11 mouse cellular contexts compared by ENCODE assay signal in the genomic region with DNA sequence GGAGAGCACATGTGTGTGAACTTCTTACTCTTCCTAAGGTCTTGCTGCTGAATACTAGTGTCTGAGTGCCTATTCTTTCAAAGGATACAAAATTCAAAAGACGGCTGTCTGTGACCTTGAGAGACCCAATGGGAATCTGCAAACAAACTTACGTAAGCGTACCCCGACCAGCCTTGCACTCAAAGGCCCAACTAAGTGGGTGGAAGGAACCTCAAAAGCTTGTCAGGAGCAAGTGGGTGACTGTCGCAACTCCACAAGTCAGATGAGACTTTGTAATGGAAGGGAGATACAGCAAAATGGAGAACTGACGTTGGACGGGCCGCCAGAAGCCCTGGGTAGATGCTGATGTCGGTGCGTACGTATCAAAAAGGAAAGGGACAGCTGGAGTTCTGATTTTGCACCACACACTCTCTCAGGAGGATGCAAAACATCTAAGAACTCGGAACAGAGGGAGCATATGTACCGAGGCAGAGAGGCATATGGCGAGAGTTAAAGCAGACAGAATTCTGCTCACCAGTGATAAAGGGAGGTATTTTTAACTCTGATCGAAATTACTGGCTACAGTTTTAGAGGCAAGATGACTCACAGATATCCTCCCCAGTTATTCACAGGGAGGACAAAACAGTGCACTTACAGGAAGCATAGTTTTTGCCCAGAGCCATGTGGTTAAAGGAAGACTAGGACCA. TPM values are rescaled to one million over a fixed set of nuclear protein-coding genes. Genes with fewer than 3 reads are reported as not detected.
A peak's percentile ranks its signal among the peaks of the same experiment; 100 is the strongest.
DNase-seq lines count a peak whose midpoint lies in the region; ATAC-seq lines count a peak whose summit lies in the region.
"Had no signal": no experiment of that assay in that cellular context is flagged by ENCODE, and none has a peak within 500 bp of the region (broad histone marks: within the 10 kb centered on the region; RNA-seq: fewer than 3 reads in every experiment).

No protein-coding gene starts in this region.

- peak; percentile 74 for DNase-seq in heart, adult 11 months
- no peak for DNase-seq in heart, adult 9 months (ENCODE audit: low spot score in 2 of 2)
- peak; percentile 85 for DNase-seq in 416B (ENCODE audit: low read depth)
- DNase-seq in frontal cortex, postnatal 14 days (ENCODE audit: low spot score in 2 of 2) = peak; percentile 49 to 53
- peak; percentile 68 to 87 for DNase-seq in left cerebral cortex, adult 9 months (ENCODE audit: low spot score in 2 of 2)
- no peak for DNase-seq in liver
- DNase-seq in gastrocnemius, postnatal 14 days = no peak
- DNase-seq: lung, embryonic 14.5 days had no signal

- no peak for ATAC-seq in monocyte, adult 5-6 weeks (replicated peaks; ENCODE audit: insufficient number of reproducible peaks, low FRiP score, low TSS enrichment, poor library complexity, severe bottlenecking)
- ATAC-seq: midbrain, embryonic 15.5 days; Patski had no signal

- intact Hi-C loops in gastrocnemius, postnatal 14 days (cut with DNase I; ENCODE audit: low total_unique reads) = no loop called here

RNA-seq across cellular contexts. Expression of a gene that starts 36.8 kb away (rescaled TPM):
- 186 to 207 TPM (median 200 TPM) in 3 replicates for total RNA-seq in monocyte, adult 5-6 weeks (2017)
- 10 to 100 TPM; 44.5 to 46.5 TPM for total RNA-seq in gastrocnemius, postnatal 14 days (2021)

Comparison
In these comparisons a context has a peak if more than half of its experiments do, and no peak if none do; other contexts are left out.
1. DNase-seq: peak in heart, adult 11 months (single experiment), 416B (single experiment), frontal cortex, postnatal 14 days (2 of 2) and left cerebral cortex, adult 9 months (2 of 2); none in heart, adult 9 months (0 of 2), liver (single experiment) and gastrocnemius, postnatal 14 days (single experiment).